Mouse (Mus musculus): Measurements from ENCODE around the gene Asap2.
"Not testable (repeated sequence)": the region's sequence is repeated elsewhere in the genome, so short reads cannot be mapped to it uniquely, and the experiment has no call there.

The Asap2 gene

GRCm38 (mm10) chr12:20990132-20990531, at the start of gene Asap2:
TSS of gene Asap2 (plus strand) at chr12:20990459.
- not testable (repeated sequence) for DNase-seq (ENCODE audit: low read depth, low spot score)

- DNase-seq (ENCODE audit: low read depth, low spot score) = peak; percentile 78
Observed at GRCm38 (mm10) chr12:20947051-20947997, 42.9 kb upstream of the Asap2 start.

GRCm38 (mm10) chr12:20990579-20990978, 320 bp downstream of the Asap2 start:
- DNase-seq (ENCODE audit: low read depth, low spot score) = not testable (repeated sequence)

- not testable (repeated sequence) for DNase-seq (ENCODE audit: low read depth, low spot score)
Observed at GRCm38 (mm10) chr12:21030875-21031274, 40.6 kb downstream of the Asap2 start.

- not testable (repeated sequence) for DNase-seq (ENCODE audit: low read depth, low spot score)
Observed at GRCm38 (mm10) chr12:21046716-21047115, 56.5 kb downstream of the Asap2 start.

GRCm38 (mm10) chr12:21075731-21076130, 85.5 kb downstream of the Asap2 start:
- peak; percentile 60 for DNase-seq (ENCODE audit: low read depth, low spot score)

GRCm38 (mm10) chr12:21090168-21090567, 99.9 kb downstream of the Asap2 start:
- DNase-seq (ENCODE audit: low read depth, low spot score) = peak; percentile 17

- not testable (repeated sequence) for DNase-seq (ENCODE audit: low read depth, low spot score)
Observed at GRCm38 (mm10) chr12:21092446-21092845, 102.2 kb downstream of the Asap2 start.

- DNase-seq (ENCODE audit: low read depth, low spot score) = not testable (repeated sequence)
Observed at GRCm38 (mm10) chr12:21097806-21098325, 107.6 kb downstream of the Asap2 start.

GRCm38 (mm10) chr12:21111116-21111475, 120.8 kb downstream of the Asap2 start:
- DNase-seq (ENCODE audit: low read depth, low spot score) = peak; percentile 49

GRCm38 (mm10) chr12:21111476-21112452, 121.5 kb downstream of the Asap2 start:
- DNase-seq (ENCODE audit: low read depth, low spot score) = peak; percentile 79

GRCm38 (mm10) chr12:21112453-21112857, 122.2 kb downstream of the Asap2 start:
- DNase-seq (ENCODE audit: low read depth, low spot score) = peak; percentile 57

GRCm38 (mm10) chr12:21119446-21119845, 129.2 kb downstream of the Asap2 start:
- no peak for DNase-seq (ENCODE audit: low read depth, low spot score)

GRCm38 (mm10) chr12:21122818-21123217, 132.6 kb downstream of the Asap2 start:
- DNase-seq (ENCODE audit: low read depth, low spot score) = no peak

GRCm38 (mm10) chr12:21123647-21124046, 133.4 kb downstream of the Asap2 start:
- DNase-seq (ENCODE audit: low read depth, low spot score) = no peak

GRCm38 (mm10) chr12:21125675-21126470, 135.6 kb downstream of the Asap2 start:
- DNase-seq (ENCODE audit: low read depth, low spot score) = no peak

GRCm38 (mm10) chr12:21126516-21126915, 136.3 kb downstream of the Asap2 start:
- no peak for DNase-seq (ENCODE audit: low read depth, low spot score)

- DNase-seq (ENCODE audit: low read depth, low spot score) = no peak
Observed at GRCm38 (mm10) chr12:21128930-21129869, 138.9 kb downstream of the Asap2 start.

GRCm38 (mm10) chr12:21130274-21130823, 140.1 kb downstream of the Asap2 start:
- no peak for DNase-seq (ENCODE audit: low read depth, low spot score)
